Mouse (Mus musculus): Measurements from ENCODE around the gene Atp2b4.

Gene Atp2b4

DNA sequence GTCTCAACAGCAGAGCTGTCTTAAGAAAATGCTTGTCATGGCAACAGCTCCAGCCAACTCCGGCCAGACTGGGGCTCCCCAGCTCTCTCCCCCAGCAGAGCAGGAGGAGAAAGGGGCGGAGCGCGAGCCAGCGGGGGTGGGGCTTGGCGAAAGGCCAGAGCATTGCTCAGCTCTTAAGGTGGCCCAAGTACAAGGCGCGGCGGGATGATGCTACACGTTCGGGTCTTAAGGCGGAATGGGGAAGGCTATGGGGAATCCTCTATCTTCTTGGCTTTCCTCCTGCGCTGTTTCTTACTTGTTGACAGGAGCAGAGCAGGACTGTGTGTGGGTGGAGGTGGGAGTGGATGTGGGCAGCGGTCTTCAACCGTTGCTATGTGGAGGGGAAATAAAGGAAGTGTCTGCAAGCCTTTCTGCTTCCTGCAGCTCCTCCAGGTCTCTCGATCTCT is at the start of gene Atp2b4:
TSS of gene Atp2b4 (minus strand) at position 94 of the 446 bp plus-strand sequence.
- DNase-seq (ENCODE audit: low spot score in 2 of 2) = peak; percentile 97 to 98

DNA sequence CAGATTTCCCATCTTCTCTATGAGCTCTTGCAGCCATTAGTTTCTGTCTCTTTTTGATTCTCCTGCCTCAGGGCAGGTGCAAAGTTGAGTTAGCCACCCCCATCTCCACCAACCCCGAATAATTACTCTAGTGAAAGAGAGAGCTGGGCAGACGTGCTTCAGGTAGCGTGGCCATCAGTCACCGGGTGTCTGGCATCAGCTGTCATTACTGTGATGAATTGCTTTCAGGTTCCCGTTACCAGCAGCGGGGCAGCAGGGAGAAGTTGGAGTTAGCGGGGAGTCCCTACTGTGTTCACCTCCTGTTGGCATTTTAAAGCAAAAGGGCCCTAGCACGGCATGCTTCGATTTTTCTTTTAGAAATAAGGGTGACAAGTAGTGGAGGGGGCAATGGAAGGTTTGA is 43.9 kb upstream of the Atp2b4 start:
- DNase-seq (ENCODE audit: low spot score in 2 of 2) = no peak

DNA sequence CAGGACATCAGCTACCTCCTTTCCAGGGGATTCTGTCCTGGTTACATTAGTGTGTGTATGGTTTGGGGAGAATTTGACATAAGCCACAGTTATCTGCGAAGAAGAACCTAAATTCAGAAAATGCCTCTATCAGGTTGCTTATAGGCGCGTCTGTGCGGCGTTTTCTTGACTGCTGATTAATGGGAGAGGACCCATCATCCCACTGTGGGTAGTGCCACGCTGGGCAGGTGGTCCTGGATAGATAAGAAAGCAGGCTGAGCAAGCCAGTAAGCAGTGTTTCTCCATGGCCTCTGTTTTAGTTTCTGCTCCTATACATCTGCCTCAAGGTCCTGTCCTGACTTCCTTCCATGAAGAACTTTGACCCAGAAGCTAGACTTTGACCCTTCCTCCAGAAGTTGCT is 43.1 kb upstream of the Atp2b4 start:
- DNase-seq (ENCODE audit: low spot score in 2 of 2) = no peak

DNA sequence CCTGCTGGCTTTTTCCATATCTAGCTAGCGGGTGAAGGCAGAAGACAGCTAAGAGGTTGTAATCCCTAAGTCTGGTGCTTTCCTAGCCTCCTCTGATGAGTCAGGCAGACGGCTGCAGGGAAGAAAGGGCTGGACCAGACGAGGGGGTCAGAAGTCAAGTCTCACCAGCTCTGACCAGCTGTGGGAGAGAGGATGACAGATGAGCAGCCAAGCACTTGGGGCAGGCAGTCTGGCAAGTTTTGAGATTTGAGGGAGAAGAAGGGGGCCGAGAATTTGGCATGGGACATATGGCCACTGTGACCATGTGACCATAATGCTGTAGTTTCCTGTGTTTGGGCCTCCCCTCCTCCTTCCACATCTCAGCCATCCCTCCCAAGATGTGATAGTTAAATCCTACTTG is 42.5 kb upstream of the Atp2b4 start:
- DNase-seq (ENCODE audit: low spot score in 2 of 2) = no peak

DNA sequence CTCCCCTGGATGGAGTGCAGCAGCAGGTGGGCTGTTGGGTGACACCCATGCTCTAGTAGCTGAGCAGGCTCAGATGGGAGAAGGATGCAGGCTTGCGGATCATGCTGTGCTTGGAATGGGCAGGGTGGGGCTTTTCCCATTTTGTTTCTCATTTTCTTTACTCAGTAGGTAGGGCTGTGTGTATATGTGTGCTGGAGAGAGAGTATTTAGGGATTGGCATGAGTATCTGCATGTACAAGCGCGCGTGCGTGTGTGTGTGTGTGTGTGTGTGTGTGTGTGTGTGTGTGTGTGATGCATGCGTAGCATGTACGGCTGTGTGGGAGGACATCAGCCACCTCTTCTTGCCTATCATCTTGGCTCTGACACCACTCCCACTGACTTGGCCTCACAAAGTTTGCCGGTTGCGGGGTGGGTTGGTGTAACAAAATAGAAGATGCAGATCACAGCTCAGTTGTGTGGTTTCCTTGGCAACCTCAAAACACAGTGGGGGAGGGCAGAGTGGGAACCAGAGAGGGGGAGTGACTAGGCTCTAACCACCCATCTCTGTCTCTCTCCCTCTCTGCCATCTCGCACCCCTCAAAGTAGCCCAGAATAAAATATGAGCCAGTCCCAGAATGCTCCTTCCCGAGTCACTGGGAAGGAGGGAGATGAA is 41.4 kb upstream of the Atp2b4 start:
- no peak for DNase-seq (ENCODE audit: low spot score in 2 of 2)

DNA sequence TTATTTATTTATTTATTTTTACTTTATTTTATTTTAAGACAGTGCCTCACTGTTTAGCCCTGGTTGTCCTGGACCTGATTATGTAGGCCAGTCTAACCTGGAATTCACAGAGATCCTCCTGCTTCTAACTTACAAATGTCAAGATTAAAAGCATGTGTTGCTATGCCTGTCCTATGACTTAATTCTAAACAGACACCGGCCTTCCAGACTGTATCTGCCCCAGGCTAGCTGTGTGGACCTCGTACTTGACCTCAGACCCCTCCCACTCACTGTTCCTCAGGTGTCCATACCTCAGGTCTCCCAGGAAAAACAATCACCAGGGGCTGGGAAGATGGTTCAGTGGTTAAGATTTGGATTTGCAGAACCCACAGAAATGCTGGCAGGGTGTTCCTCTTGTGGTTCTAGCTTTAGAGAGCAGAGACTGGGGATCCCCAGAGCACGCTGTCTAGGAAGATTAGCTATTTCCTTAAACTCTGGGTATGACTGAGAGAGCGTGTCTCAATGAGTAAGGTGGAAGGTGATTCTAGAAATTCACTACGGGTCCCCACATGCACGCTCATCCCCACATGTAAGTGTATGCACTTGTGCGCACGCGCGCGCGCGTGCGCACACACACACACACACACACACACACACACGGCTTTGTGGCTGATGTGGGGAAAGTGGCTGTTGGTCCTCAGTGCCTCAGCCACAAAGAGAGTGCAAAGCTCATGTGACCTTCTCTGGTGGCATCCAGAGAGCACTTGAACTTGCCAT is 40.5 kb upstream of the Atp2b4 start:
- no peak for DNase-seq (ENCODE audit: low spot score in 2 of 2)

DNA sequence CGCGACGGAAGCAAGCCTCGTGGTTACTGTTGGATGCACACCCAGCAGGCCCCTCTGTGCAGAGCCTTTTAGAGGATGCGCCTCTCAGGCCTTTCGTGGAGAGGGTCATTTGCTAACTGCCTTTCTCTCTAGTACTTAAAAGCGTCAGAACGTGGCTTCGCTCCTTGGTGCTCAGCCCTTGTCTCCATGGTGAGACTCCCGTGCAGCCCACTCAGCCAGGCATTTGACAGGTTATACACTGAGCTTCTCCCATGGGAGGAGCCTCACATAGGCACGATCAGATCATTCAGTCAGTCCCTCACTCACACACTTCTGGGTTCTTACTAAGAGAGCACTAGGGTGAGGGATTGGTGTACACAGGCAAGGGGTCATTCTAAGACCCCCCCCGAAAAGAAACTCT is 39.7 kb upstream of the Atp2b4 start:
- DNase-seq (ENCODE audit: low spot score in 2 of 2) = no peak

DNA sequence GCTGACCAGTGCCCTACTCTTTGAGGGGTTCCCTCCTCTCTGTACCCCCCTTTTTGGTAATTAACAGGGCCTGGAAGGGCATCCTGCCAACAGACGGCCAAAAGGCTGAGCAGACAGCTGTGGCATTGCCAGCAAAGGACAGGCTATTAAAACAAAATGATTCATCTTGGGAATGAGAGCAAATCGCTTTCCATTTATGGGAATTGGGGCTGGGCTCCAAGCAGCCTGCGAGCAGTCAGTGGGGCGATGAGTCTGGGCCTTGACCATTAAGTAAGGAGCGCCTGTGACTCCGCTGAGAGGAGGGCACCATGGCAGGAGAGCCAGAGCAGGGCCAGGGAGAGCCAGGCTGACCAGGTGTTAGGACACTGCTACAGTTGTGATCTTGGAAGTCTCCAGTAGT is 33.5 kb upstream of the Atp2b4 start:
- DNase-seq (ENCODE audit: low spot score in 2 of 2) = peak; percentile 45 to 54

DNA sequence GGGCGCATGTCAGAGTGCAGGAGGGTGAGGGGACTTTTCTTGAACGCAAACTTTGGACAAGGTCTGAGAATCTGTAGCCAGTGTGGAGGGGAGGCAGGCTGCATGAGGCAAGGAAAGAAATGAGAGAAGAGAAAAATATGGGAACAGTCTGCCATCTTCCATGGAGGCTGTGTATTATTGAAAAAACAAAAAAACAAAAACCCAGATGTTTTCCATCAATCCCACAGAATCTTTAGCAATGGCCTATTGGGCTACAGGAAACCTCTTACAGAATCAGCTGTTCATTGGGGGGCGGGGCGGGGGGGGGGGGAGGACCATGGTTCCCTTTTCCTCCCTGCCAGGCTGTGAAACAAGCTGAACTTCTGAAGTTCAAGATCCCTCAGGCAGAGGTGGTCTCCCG is 31.9 kb upstream of the Atp2b4 start:
- DNase-seq (ENCODE audit: low spot score in 2 of 2) = no peak

DNA sequence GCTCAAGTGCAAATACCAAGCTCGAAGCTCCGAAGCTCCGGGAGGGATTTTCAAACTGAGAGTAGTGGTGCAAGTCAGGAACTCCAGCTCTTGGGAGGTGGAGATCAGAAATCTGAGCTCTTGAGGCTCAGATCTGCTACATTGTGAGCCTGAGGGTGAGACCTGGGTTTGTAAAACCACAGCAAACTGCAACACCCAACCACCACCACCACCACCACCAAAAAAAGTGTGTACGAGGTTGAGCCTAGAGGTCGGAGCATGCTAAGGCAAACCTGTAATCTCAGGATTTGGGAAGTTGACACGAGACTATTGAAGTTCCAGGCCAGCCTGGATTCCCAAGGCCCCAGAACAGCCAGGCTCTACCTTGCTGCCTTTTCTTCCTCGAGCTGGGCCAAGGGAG is 25.4 kb upstream of the Atp2b4 start:
- no peak for DNase-seq (ENCODE audit: low spot score in 2 of 2)

DNA sequence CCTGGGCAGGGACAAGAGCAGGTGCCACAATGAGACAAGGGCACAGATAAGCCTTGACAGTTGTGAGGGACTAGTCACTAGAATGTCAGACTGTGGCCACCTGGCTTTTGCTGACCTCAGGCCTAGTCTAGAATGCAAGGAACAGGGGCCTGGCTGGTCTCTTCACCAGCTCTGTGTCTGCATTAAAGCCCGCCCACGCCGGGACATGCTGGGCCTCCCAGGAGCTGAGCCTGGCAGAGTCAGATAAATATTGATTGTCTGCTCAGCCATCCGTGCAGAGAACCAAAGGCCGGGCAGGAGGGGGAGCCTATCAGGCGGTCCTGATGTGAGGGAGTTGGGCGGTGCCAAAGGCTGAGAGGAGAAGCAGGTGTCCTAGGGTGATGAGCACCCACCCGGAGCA is 24.7 kb upstream of the Atp2b4 start:
- DNase-seq (ENCODE audit: low spot score in 2 of 2) = no peak

DNA sequence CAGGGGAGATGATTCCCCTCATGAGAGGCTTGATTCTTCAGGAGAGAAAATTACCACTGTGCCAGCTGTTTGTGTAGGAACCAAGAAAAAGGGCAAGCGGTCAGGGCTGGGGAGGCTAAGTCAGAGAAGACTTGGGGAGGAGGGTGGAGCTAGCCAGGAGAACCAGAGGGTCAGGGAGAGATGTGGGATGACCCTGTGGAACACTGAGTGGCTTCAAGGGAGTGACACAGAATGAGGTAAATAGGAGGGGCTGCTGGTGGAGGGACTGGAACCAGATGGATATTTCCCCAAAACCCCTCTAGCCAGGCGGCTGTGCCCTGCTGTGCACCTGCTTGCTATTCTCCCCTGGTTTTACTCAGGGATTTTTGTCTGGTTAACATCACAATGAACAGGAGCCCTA is 24.3 kb upstream of the Atp2b4 start:
- no peak for DNase-seq (ENCODE audit: low spot score in 2 of 2)

DNA sequence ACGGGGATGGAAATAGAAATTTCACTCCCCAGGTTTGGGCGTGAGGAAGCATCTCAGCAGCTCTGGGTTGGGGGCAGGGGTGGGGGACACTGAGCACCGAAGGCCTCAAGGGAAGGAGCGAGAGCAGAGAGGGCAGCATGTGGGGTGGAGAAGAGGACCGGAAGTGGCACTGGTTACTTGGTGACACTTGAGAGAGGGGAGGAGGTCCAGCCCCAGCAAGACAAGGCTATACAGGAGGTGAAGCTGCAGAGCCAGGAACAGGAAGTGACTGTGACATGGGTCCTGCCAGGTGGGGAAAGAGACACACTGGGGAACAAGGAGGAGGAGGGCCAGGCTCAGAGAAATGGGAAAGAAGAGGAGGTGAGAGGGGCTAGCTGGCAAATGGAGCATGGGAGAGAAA is 20.3 kb upstream of the Atp2b4 start:
- no peak for DNase-seq (ENCODE audit: low spot score in 2 of 2)

DNA sequence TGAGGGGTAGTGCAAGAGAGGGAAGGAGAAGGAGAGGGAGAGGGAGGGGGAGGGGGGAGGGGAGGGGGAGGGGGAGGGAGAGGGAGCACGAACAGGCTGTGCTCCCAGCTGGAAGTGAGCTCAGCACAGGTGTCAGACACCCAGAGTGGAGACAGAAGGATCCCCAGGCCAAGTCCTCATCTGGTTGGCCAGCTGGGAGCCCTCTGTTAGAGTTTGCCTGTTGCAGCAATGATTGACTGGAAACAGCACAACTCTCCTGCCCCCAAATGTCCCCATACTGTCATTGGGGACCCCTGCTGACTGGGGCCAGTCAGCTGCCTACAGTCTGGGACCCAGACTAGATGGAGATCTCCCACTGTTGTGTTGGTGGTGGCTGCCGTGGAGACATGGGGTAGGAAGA is 19.3 kb upstream of the Atp2b4 start:
- no peak for DNase-seq (ENCODE audit: low spot score in 2 of 2)

DNA sequence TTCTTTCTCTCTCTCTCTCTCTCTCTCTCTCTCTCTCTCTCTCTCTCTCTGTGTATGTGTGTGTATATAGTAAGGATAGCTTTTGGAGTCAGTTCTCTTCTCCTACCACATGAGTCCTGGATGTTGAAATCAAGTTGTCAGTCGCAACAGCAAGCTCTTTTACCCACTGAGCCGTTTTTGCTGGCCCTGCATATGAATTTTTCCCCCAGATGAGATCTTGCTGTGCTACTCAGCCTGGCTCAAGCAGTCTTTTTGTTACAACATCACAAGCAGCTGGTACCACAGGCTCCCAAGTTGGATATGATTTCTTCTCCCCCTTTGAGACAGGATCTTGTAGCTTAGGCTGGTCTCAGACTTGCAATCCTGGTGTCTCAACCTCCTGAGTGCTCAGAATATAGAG is 17.7 kb upstream of the Atp2b4 start:
- DNase-seq (ENCODE audit: low spot score in 2 of 2) = no peak

DNA sequence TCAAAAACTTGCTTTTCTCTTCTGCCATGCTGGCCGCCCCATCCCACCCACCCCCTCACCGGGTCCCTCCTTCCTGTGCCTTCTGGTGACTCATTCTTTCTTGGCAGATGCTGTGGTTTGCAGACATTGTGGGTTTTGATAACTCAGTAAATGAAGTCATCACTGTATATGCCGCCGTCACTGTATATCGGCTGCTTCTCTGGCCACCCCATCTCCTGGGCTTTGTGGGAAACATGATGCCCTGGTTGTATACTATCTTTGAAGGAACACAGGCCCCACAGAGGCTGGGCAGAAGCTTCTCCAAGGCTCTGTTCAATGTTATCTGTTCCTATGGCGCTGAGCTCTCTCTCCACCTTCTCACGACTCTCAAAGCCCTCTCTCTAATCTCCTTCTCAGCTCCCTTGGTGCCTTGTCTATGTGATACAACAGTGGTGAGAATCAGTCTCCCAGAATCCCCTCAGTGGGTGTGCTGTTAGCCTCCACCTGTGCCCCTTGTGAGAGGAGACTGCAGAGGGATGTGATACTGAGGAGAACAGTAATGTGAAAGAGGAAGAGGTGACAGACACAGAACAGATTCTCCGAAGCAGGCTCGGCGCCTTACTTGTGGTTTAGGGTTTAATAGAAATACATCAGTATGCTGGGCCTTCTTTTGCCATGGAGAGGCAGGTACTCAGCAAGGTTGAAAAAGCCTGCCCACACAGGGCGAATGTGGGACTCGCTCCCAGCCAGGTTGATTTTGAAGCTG is 15.1 kb upstream of the Atp2b4 start:
- DNase-seq (ENCODE audit: low spot score in 2 of 2) = no peak

DNA sequence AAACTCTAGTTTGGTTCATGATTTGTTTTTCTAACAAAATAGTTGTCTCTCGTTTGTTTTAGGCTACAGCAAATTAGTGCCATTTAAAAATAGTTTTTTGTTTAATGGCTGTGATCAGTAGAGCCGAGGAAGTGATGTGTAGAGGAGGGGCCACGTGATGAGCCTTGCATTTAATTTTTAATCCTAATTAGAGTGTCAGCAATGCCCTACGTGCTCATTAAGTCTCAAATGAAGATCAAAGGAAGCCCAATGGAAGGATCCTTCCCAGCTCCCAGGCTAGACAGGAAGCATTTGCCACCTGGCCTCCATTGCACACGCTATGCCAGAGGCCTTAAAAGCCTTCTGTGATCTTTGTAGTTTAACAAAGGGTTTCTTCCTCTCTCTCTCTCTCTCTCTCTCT is 8.5 kb upstream of the Atp2b4 start:
- DNase-seq (ENCODE audit: low spot score in 2 of 2) = no peak

DNA sequence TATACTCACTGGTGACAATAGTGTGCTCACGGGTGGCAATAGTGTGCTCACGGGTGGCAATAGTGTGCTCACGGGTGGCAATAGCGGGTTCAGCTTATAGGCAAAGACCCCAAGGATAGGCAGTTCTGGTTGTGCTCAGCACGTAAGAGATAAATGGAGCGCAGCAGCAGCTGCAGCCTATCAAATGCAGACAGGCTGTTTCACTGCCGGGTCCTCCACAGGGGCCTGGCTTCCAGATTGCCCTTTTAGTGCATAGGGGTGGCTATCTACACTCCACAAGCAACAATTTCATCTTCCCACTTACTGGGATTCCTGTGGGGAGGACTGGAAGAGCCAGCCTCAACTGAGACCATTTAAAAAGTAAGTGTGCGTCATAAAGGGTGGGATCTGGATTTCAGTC is 7.2 kb upstream of the Atp2b4 start:
- no peak for DNase-seq (ENCODE audit: low spot score in 2 of 2)

DNA sequence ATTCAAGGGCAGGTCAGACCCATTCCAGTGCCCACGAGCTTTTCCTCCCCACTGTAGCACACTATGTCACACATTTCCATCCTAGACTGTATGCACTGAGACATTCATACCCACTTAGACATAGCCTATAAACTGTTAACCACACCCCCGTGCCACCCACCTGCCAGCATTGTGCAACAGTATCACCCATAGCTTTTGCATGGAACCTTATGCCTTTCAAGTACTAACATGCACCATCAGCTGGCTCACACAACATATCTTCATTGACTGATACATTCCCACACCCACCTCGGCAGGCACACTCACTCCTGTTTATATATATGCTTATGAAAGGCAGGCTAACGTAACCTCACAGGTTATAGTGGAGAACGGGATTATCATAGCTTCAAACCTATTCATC is 902 bp upstream of the Atp2b4 start:
- DNase-seq (ENCODE audit: low spot score in 2 of 2) = no peak

DNA sequence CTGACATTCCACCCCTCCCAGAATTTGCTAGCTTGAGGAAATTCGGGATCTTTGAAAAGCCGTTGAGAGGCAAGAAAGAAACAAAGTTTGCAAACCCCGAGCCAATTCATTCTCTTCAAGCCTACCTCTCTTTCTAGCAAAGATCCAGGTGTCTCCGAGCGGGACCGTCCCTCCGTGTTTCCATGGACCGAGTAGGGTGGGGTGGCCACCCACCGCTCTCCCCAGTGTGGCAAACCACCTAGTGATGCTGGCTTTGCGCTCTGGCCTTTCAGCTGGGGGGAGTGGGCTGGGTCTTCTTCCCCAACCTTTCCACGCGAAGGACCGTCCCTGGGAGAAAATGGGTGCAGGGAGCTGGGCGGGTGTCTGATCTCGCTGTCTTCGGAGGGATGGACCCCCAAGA is 329 bp downstream of the Atp2b4 start:
- no peak for DNase-seq (ENCODE audit: low spot score in 2 of 2)

DNA sequence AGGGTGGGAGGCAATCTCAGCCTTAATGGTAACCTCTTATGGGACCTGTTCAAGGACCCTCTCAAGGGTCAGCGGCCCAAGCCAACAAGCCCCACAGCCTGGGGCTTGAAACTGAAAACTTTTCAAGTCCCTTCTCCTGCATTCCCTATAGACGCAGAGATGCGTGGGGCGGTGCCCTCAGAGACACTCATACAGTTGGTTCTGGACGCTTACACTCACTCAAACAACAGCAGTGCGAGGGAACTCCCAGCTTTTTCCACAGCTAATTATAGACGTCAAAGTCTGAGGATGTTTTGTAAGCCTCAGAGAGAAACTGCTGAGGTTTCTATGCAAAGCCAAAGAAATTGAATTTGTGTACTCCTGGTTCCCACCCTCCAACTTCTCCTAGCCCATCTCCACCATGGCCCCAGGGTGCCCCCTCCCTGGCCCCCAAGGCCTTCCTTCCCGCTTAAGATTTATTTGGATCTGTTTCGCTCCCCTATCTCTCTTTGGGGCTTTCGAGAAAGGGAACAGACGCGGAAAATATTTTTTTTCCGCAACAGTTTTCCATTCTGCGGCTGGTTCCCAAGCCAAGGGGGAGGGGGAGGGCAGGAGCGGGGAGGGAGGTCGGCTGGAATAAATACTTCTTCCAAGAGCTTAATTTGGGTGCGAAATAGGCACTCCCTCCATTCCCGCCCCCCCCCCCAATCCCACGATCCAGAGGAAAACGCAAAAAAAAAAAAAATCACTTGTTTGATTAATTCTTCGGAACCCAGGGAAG is 975 bp downstream of the Atp2b4 start:
- no peak for DNase-seq (ENCODE audit: low spot score in 2 of 2)

DNA sequence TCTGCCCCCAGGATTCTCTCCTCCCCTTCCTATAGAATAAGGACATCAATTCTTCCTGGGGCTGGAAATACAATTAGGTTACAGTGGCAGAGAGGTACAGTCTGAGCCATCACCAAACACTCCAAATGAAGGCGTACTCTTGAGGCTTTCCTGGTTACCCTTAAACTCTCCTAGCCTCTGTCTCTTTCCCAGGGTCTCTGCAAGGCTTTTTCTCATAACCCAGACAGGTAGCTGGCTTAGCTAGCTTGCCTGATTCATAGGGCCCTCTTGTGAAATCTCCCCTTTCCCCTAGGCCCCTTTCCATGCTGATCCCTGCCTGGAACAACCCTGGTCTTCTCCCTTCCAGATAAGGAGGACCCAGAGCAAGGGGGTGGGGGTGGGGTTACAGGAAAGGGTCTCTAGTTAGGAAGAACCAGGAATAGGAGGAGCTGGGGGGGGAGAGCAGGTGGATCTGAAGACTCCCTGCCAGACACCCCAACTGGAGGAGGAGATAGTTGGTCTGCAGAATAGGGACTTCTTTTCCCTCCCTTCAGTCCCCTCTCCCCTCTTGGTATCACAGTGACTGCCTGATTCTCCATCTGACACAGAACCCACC is 1.9 kb downstream of the Atp2b4 start:
- no peak for DNase-seq (ENCODE audit: low spot score in 2 of 2)

Data from urinary bladder, postnatal 36 days (tissue).